Mouse (Mus musculus): ENCODE data around the gene Kndc1. TPM values are rescaled to one million over a fixed set of nuclear protein-coding genes. Genes with fewer than 3 reads are reported as not detected.

Gene Kndc1
- polyA plus RNA-seq, 1 experiment = 139 TPM

DNA sequence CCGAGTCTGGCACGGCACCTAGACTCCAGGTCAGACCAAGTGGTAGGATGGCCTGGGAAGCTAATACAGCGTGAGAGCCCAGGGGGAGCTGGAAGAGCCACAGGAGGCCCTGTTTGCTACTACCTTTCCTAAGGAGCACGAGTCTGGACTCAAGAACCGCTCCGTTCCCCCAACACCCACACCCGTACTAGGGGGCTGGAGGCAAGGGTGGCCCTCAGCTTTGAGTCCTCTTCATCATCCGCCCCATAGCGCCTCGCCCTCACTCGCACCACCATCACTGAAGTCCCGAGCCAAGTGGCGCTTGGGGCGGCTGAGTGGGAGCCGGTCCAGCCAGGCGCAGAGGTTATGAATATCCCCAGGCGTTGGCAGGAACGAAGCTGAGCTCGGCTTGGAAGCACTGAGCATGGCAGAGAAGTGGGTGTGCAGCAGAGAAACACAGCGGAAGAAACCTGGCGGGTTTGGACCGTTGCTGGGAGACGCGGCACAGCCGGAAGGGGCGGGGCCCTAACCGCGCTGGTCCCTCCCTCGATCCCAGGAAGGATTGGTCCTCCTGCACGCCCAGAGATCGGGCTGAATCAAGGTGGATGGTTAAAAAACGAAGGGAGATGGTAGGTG, 83.9 kb downstream of the Kndc1 start, which contains the start of gene 6430531B16Rik:
Gene 6430531B16Rik (minus strand): TSS at position 478 of the 615 bp plus-strand sequence.
- WGBS = 2% methylated on average over 32 of the region's 32 CpGs
- H3K4me3 ChIP-seq (replicated peaks; ENCODE audit: insufficient read depth, low read depth, low read length) = peak within 1 kb of the TSS; percentile 58

DNA sequence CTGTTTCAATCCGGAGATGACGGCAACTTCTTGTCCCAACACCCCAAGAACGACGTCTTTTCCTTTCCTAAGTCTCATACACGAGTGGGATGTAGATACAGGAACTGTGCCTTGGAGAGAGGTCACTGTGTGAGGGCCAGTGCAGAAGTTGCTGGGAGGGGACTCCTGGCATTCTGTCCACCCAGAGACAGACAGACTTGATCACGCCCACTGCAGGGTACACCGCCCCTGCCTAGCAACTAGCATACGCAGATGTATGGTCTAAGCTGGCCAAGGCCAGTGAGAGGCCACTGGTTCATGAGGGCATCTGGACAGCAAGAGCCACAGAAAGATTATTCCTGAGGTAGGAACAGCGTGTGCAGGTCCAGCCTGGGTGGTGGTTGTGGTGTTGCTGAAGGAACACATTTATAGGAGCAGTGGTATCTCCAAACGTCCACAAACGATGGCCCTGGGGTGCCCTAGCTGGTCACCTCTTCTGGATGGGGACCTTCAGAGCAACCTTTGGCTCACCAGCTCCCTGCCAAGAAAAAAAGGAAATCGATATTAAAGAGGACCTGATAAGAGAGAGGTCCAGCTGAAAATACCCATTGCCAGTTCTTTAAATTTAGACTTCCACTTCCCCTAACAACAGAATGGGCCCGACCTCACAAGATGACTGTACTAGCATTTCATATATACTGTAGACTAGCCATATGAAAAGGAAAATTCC, 84.7 kb downstream of the Kndc1 start:
- DNase-seq = peak in 1 of 2 experiments; percentile 29
- H3K4me3 ChIP-seq (replicated peaks; ENCODE audit: insufficient read depth, low read depth, low read length) = peak overlapping the region; percentile 58
- peaks cover 4% of the 10 kb centered on the region; the same call in 1 of the 2 replicates for H3K4me1 ChIP-seq (ENCODE audit: control insufficient read depth, insufficient read depth, low read length)
- H3K27ac ChIP-seq (ENCODE audit: insufficient read depth, low read length) = no peak overlapping the region
- no peaks in the 10 kb centered on the region for H3K27me3 ChIP-seq (ENCODE audit: control insufficient read depth, insufficient read depth, low read length)
- TF ChIP-seq POLR2A (IDR thresholded peaks at IDR 0.05; ENCODE audit: borderline replicate concordance, insufficient read depth, low read length) (no peak), CTCF (IDR thresholded peaks at IDR 0.05; ENCODE audit: borderline replicate concordance, insufficient read depth, low read depth, low read length) (no peak)
- 27% methylated on average over 13 of the region's 13 CpGs for WGBS

More for the DNA sequence above, 83.9 kb downstream of the Kndc1 start, which contains the start of gene 6430531B16Rik:
- DNase-seq = peak; percentile 82 to 86
- H3K4me1 ChIP-seq (ENCODE audit: control insufficient read depth, insufficient read depth, low read length) = peaks cover 4% of the 10 kb centered on the region; the same call in 1 of the 2 replicates
- H3K27ac ChIP-seq (ENCODE audit: insufficient read depth, low read length) = no peak within 1 kb of the TSS
- H3K27me3 ChIP-seq (ENCODE audit: control insufficient read depth, insufficient read depth, low read length) = no peaks in the 10 kb centered on the region
- TF ChIP-seq POLR2A (IDR thresholded peaks at IDR 0.05; ENCODE audit: borderline replicate concordance, insufficient read depth, low read length) (no peak), CTCF (IDR thresholded peaks at IDR 0.05; ENCODE audit: borderline replicate concordance, insufficient read depth, low read depth, low read length) (no peak)

DNA sequence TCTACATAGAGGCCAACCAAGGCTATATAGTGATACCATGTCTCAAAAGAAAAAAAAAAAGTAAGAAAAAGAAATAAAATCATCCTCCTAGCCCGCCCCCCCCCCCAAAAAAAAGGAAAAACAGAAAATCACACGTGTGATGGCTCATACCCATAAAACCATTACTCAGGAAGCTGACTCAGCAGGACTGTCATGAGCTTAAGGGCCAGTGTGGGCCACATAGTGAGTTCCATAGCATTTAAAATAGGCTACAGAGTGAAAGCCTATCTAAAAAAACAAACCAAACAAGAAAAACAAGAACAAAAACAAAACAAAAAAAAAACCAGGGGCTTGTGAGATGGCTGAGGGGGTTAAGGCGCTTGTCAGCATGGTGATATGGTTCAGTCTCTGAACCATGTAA, 86.3 kb downstream of the Kndc1 start:
- Histone ChIP-seq H3K4me3 (replicated peaks; ENCODE audit: insufficient read depth, low read depth, low read length) (no peak overlapping the region), H3K27me3 (ENCODE audit: control insufficient read depth, insufficient read depth, low read length) (no peaks in the 10 kb centered on the region), H3K27ac (ENCODE audit: insufficient read depth, low read length) (no peak overlapping the region), H3K4me1 (ENCODE audit: control insufficient read depth, insufficient read depth, low read length) (peaks cover 4% of the 10 kb centered on the region; the same call in 1 of the 2 replicates)
- no peak for DNase-seq
- 77% methylated on average over 3 of the region's 3 CpGs for WGBS
- no peak for TF ChIP-seq POLR2A (IDR thresholded peaks at IDR 0.05; ENCODE audit: borderline replicate concordance, insufficient read depth, low read length)
- no peak for TF ChIP-seq CTCF (IDR thresholded peaks at IDR 0.05; ENCODE audit: borderline replicate concordance, insufficient read depth, low read depth, low read length)

DNA sequence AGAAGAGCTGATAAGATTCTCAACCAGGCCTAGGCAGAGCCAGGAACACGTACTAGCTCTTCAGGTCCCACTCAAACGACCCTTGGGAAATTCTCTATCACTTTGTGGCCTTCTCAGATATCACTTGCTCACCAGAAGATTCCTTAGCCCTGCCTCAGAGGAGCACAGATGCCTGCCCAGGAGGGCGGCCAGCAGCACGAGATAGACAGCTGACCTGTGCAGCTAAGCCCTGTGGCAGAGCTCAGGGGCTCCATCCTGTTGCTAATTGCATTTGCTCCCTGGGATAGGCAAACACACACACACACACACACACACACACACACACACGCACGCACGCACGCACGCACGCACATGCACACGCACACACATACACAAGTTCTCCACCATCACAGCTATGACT, 87.6 kb downstream of the Kndc1 start:
- 89% methylated on average over 11 of the region's 11 CpGs for WGBS
- TF ChIP-seq POLR2A (IDR thresholded peaks at IDR 0.05; ENCODE audit: borderline replicate concordance, insufficient read depth, low read length) (no peak), CTCF (IDR thresholded peaks at IDR 0.05; ENCODE audit: borderline replicate concordance, insufficient read depth, low read depth, low read length) (no peak)

GRCm38 (mm10) chr7:139984505-139984904, 90.0 kb downstream of the Kndc1 start:
- TF ChIP-seq CTCF (IDR thresholded peaks at IDR 0.05; ENCODE audit: borderline replicate concordance, insufficient read depth, low read depth, low read length) (no peak), POLR2A (IDR thresholded peaks at IDR 0.05; ENCODE audit: borderline replicate concordance, insufficient read depth, low read length) (no peak)
- WGBS = 95% methylated on average over 11 of the region's 11 CpGs

More for the DNA sequence above, 87.6 kb downstream of the Kndc1 start:
- no peak for DNase-seq
- H3K27me3 ChIP-seq (ENCODE audit: control insufficient read depth, insufficient read depth, low read length) = no peaks in the 10 kb centered on the region
- H3K27ac ChIP-seq (ENCODE audit: insufficient read depth, low read length) = no peak overlapping the region
- H3K4me1 ChIP-seq (ENCODE audit: control insufficient read depth, insufficient read depth, low read length) = peaks cover 4% of the 10 kb centered on the region; the same call in 1 of the 2 replicates
- no peak overlapping the region for H3K4me3 ChIP-seq (replicated peaks; ENCODE audit: insufficient read depth, low read depth, low read length)

DNA sequence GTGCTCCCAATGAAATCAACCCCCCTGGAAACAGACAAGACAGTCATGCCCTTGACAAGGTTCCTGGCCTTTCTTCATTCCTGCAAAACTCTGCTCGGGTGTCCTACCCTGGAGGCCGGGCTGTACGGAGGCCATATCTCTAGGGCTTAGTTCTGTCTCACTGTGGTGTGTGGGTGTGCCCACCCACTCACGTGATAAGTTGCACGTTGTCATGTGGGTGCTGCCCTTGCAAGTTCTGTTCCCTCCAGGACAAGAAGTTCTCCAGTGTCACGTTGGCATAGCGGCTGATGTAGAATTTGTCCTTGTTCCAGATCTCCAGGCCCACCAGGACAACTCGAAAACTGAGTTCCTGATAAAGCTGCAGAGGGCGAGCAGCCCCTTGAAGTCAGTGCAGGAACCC, 93.8 kb downstream of the Kndc1 start:
- Histone ChIP-seq H3K4me3 (replicated peaks; ENCODE audit: insufficient read depth, low read depth, low read length) (no peak overlapping the region), H3K27me3 (ENCODE audit: control insufficient read depth, insufficient read depth, low read length) (no peaks in the 10 kb centered on the region), H3K27ac (ENCODE audit: insufficient read depth, low read length) (no peak overlapping the region), H3K4me1 (ENCODE audit: control insufficient read depth, insufficient read depth, low read length) (no peaks in the 10 kb centered on the region)
- TF ChIP-seq POLR2A (IDR thresholded peaks at IDR 0.05; ENCODE audit: borderline replicate concordance, insufficient read depth, low read length) (no peak), CTCF (IDR thresholded peaks at IDR 0.05; ENCODE audit: borderline replicate concordance, insufficient read depth, low read depth, low read length) (no peak)
- WGBS = 90% methylated on average over 9 of the region's 9 CpGs
- no peak for DNase-seq

More at GRCm38 (mm10) chr7:139984505-139984904, 90.0 kb downstream of the Kndc1 start:
- Histone ChIP-seq H3K27me3 (ENCODE audit: control insufficient read depth, insufficient read depth, low read length) (no peaks in the 10 kb centered on the region), H3K4me1 (ENCODE audit: control insufficient read depth, insufficient read depth, low read length) (no peaks in the 10 kb centered on the region), H3K27ac (ENCODE audit: insufficient read depth, low read length) (no peak overlapping the region), H3K4me3 (replicated peaks; ENCODE audit: insufficient read depth, low read depth, low read length) (no peak overlapping the region)
- DNase-seq = no peak

DNA sequence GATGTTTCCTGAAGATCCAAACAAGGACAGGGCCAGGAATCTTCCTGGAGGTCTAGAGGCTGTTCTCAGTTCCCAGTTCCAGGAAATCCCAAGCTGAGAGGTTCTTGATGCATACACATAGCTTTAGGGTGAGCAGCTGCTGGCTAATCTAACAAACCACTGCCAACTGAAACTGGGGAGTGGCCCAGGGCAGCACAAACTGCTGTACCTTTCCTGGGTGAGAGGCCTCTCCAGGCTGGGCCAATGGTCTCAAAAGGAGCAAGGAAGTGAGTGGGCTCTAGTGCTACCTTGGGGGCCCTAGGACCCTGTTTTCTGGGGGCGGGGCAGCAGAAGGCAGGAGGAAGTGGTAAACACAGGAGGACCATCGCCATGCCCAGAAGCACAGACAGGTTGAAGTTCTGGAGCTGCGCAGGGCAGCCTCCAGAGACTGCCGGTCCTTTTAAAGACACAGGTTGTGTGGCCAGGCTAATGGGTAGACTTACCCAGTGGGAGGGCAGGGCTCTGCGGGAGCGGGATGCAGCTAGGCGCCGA, 96.4 kb downstream of the Kndc1 start:
- no peak for DNase-seq
- WGBS = 64% methylated on average over 8 of the region's 8 CpGs
- H3K27ac ChIP-seq (ENCODE audit: insufficient read depth, low read length) = no peak overlapping the region
- H3K4me1 ChIP-seq (ENCODE audit: control insufficient read depth, insufficient read depth, low read length) = no peaks in the 10 kb centered on the region
- no peaks in the 10 kb centered on the region for H3K27me3 ChIP-seq (ENCODE audit: control insufficient read depth, insufficient read depth, low read length)
- TF ChIP-seq POLR2A (IDR thresholded peaks at IDR 0.05; ENCODE audit: borderline replicate concordance, insufficient read depth, low read length) (no peak), CTCF (IDR thresholded peaks at IDR 0.05; ENCODE audit: borderline replicate concordance, insufficient read depth, low read depth, low read length) (no peak)
- H3K4me3 ChIP-seq (replicated peaks; ENCODE audit: insufficient read depth, low read depth, low read length) = no peak overlapping the region

Other genes with a start within 250 kb of the Kndc1 start
- gene Cfap46, start 210.9 kb upstream of the Kndc1 start, polyA plus RNA-seq (2012; rRNA removed) = 5.3 TPM in 2 replicates
- 19.9 and 21.5 TPM in 2 replicates for gene Adgra1, start 60.5 kb upstream of the Kndc1 start, polyA plus RNA-seq (2012; rRNA removed)
- gene Utf1, start 49.1 kb downstream of the Kndc1 start, polyA plus RNA-seq (2012; rRNA removed) = 0.16 TPM in 1 of 2 replicates, not detected in the other
- gene 6430531B16Rik, start 84.1 kb downstream of the Kndc1 start, polyA plus RNA-seq (2012; rRNA removed) = 0.21 and 0.39 TPM in 2 replicates
- gene Adam8, start 97.9 kb downstream of the Kndc1 start, polyA plus RNA-seq (2012; rRNA removed) = 2.8 and 4.1 TPM in 2 replicates
- gene Zfp511, start 141.7 kb downstream of the Kndc1 start, polyA plus RNA-seq (2012; rRNA removed) = 75.8 and 76.9 TPM in 2 replicates
- 51.4 and 54.5 TPM in 2 replicates for gene Tubgcp2, start 142.0 kb downstream of the Kndc1 start, polyA plus RNA-seq (2012; rRNA removed)
- not detected in 2 replicates for gene Msx3, start 154.4 kb downstream of the Kndc1 start, polyA plus RNA-seq (2012; rRNA removed)
- gene Caly, start 187.9 kb downstream of the Kndc1 start, polyA plus RNA-seq (2012; rRNA removed) = 189 and 198 TPM in 2 replicates
- gene Prap1, start 198.7 kb downstream of the Kndc1 start, polyA plus RNA-seq (2012; rRNA removed) = not detected in 2 replicates
- 94.7 and 98.3 TPM in 2 replicates for gene Fuom, start 207.7 kb downstream of the Kndc1 start, polyA plus RNA-seq (2012; rRNA removed)
- 5.0 and 5.9 TPM in 2 replicates for gene Paox, start 221.1 kb downstream of the Kndc1 start, polyA plus RNA-seq (2012; rRNA removed)
- gene Echs1, start 221.8 kb downstream of the Kndc1 start, polyA plus RNA-seq (2012; rRNA removed) = 90.9 and 98.6 TPM in 2 replicates
- gene Mtg1, start 242.9 kb downstream of the Kndc1 start, polyA plus RNA-seq (2012; rRNA removed) = 42.4 and 45.9 TPM in 2 replicates